In genomic region chr11:48250678-48251317, GRCm38 (mm10) we compare ENCODE assay signal across 17 mouse cellular contexts.
DNase-seq lines count a peak whose midpoint lies in the region; ATAC-seq and TF ChIP-seq lines count a peak whose summit lies in the region.
"Had no signal": no experiment of that assay in that cellular context is flagged by ENCODE, and none has a peak within 500 bp of the region (broad histone marks: within the 10 kb centered on the region; RNA-seq: fewer than 3 reads in every experiment).

No protein-coding gene starts in this region.

- H3K9me3 ChIP-seq in midbrain, embryonic 11.5 days (ENCODE audit: control insufficient read depth, low read length), result no peaks in the 10 kb centered on the region
- H3K9me3 ChIP-seq in midbrain, embryonic 10.5 days (replicated peaks), result no peaks in the 10 kb centered on the region
- H3K9me3 ChIP-seq in hindbrain, embryonic 15.5 days, result no peaks in the 10 kb centered on the region
- H3K9me3 ChIP-seq: embryonic facial prominence, embryonic 12.5 days; heart, embryonic 13.5 days; limb, embryonic 12.5 days had no signal

- H3K27ac ChIP-seq in gastrocnemius, adult 2 months, result no peak overlapping the region
- no peak overlapping the region for H3K27ac ChIP-seq in midbrain, embryonic 11.5 days (ENCODE audit: low read depth, low read length)
- H3K27ac ChIP-seq in midbrain, embryonic 10.5 days (replicated peaks), result no peak overlapping the region
- no peak overlapping the region for H3K27ac ChIP-seq in hindbrain, embryonic 15.5 days (replicated peaks)
- H3K27ac ChIP-seq: embryonic facial prominence, embryonic 12.5 days; heart, embryonic 13.5 days; limb, embryonic 12.5 days had no signal

- H3K4me2 ChIP-seq in midbrain, embryonic 11.5 days, result no peak overlapping the region
- H3K4me2 ChIP-seq in hindbrain, embryonic 15.5 days, result no peak overlapping the region
- H3K4me2 ChIP-seq: embryonic facial prominence, embryonic 12.5 days; heart, embryonic 13.5 days; limb, embryonic 12.5 days had no signal

- DNase-seq in gastrocnemius, adult 18-20 months (ENCODE audit: low spot score), result peak; percentile 0
- DNase-seq in gastrocnemius, adult 2 months, result no peak
- DNase-seq in midbrain, embryonic 11.5 days (ENCODE audit: low spot score, missing footprints), result peak; percentile 68
- no peak for DNase-seq in midbrain, embryonic 10.5 days (ENCODE audit: low spot score)
- DNase-seq in left cerebral cortex, postnatal 36 days (ENCODE audit: low spot score in 2 of 2), result no peak
- DNase-seq: adrenal gland, adult 8-10 months; B cell, adult 2 months; kidney, postnatal 25 days; liver, postnatal 0 days; lung, postnatal 36 days had no signal

- 56% methylated on average over 4 of the region's 4 CpGs for WGBS in midbrain, embryonic 11.5 days
- WGBS in midbrain, embryonic 10.5 days, result 59% methylated on average over 4 of the region's 4 CpGs
- WGBS in hindbrain, embryonic 15.5 days, result 34% methylated on average over 4 of the region's 4 CpGs

- no peaks in the 10 kb centered on the region for H3K4me1 ChIP-seq in midbrain, embryonic 11.5 days (ENCODE audit: control insufficient read depth, insufficient read depth, low read length)
- H3K4me1 ChIP-seq in midbrain, embryonic 10.5 days, result no peaks in the 10 kb centered on the region
- no peaks in the 10 kb centered on the region for H3K4me1 ChIP-seq in hindbrain, embryonic 15.5 days (replicated peaks)
- H3K4me1 ChIP-seq: limb, embryonic 12.5 days had no signal

- H3K27me3 ChIP-seq in midbrain, embryonic 11.5 days (ENCODE audit: control insufficient read depth, insufficient read depth, low read length), result no peaks in the 10 kb centered on the region
- no peaks in the 10 kb centered on the region for H3K27me3 ChIP-seq in midbrain, embryonic 10.5 days (ENCODE audit: low read depth, poor library complexity, severe bottlenecking)
- H3K27me3 ChIP-seq in hindbrain, embryonic 15.5 days, result no peaks in the 10 kb centered on the region
- H3K27me3 ChIP-seq: embryonic facial prominence, embryonic 12.5 days; heart, embryonic 13.5 days; limb, embryonic 12.5 days had no signal

- intact Hi-C loops in gastrocnemius, adult 2 months (cut with DNase I), result no loop called here
- intact Hi-C loops in left cerebral cortex, postnatal 36 days (cut with DNase I), result no loop called here

- no peaks in the 10 kb centered on the region for H3K36me3 ChIP-seq in midbrain, embryonic 11.5 days (ENCODE audit: control insufficient read depth, insufficient read depth, low read length)
- H3K36me3 ChIP-seq in midbrain, embryonic 10.5 days, result no peaks in the 10 kb centered on the region
- no peaks in the 10 kb centered on the region for H3K36me3 ChIP-seq in hindbrain, embryonic 15.5 days
- H3K36me3 ChIP-seq: embryonic facial prominence, embryonic 12.5 days; heart, embryonic 13.5 days; limb, embryonic 12.5 days had no signal

- no peak overlapping the region for H3K4me3 ChIP-seq in gastrocnemius, adult 2 months
- H3K4me3 ChIP-seq in midbrain, embryonic 11.5 days (ENCODE audit: low read depth, low read length), result no peak overlapping the region
- H3K4me3 ChIP-seq in midbrain, embryonic 10.5 days, result no peak overlapping the region
- no peak overlapping the region for H3K4me3 ChIP-seq in hindbrain, embryonic 15.5 days
- H3K4me3 ChIP-seq: embryonic facial prominence, embryonic 12.5 days; heart, embryonic 13.5 days; limb, embryonic 12.5 days had no signal

- TF ChIP-seq CTCF in gastrocnemius, adult 2 months (IDR thresholded peaks at IDR 0.05), result no peak

- peak; percentile 75; the same call in 1 of the 2 replicates for ATAC-seq in midbrain, embryonic 11.5 days (ENCODE audit: low FRiP score)
- peak; percentile 42; the same call in 1 of the 2 replicates for ATAC-seq in hindbrain, embryonic 15.5 days (ENCODE audit: low FRiP score, low read depth)
- no peak for ATAC-seq in granulocyte monocyte progenitor cell, adult 5-6 weeks (replicated peaks; ENCODE audit: poor library complexity, severe bottlenecking)
- ATAC-seq in megakaryocyte, adult 5-6 weeks (ENCODE audit: poor library complexity, severe bottlenecking), result no peak
- ATAC-seq: inflammation-experienced regulatory T-cells, adult 6 months; liver, postnatal 0 days had no signal

- H3K9ac ChIP-seq in midbrain, embryonic 11.5 days (ENCODE audit: low read length), result no peak overlapping the region
- H3K9ac ChIP-seq in hindbrain, embryonic 15.5 days, result no peak overlapping the region
- H3K9ac ChIP-seq: embryonic facial prominence, embryonic 12.5 days; heart, embryonic 13.5 days; limb, embryonic 12.5 days; liver, postnatal 0 days had no signal

Comparison
In these comparisons a context has a peak if more than half of its experiments do, and no peak if none do; other contexts are left out.
1. DNase-seq: peak in gastrocnemius, adult 18-20 months (single experiment) and midbrain, embryonic 11.5 days (single experiment); none in gastrocnemius, adult 2 months (single experiment), midbrain, embryonic 10.5 days (single experiment) and left cerebral cortex, postnatal 36 days (0 of 2).
2. ATAC-seq: peak in midbrain, embryonic 11.5 days (single experiment) and hindbrain, embryonic 15.5 days (single experiment); none in granulocyte monocyte progenitor cell, adult 5-6 weeks (single experiment) and megakaryocyte, adult 5-6 weeks (single experiment).